Mouse (Mus musculus) right cerebral cortex, adult 18-20 months (tissue): ENCODE data around the gene Esp38.
"Not testable (repeated sequence)": the region's sequence is repeated elsewhere in the genome, so short reads cannot be mapped to it uniquely, and the experiment has no call there.

Source experiments
- DNase-seq: peaks from one replicate; pipeline ENCODE4 v3.0.0; 2022; ENCODE audit warnings: mixed read lengths

Esp38 gene

GRCm38 (mm10) chr17:39950220-39950619, at the start of gene Esp38:
TSS of gene Esp38 (plus strand) at chr17:39950520.
- DNase-seq = no peak

GRCm38 (mm10) chr17:39902928-39903545, 47.3 kb upstream of the Esp38 start:
- not testable (repeated sequence) for DNase-seq
